Mouse (Mus musculus) retina, postnatal 7 days (tissue): ENCODE results near the gene Gm45062.

ENCODE experiments used
- DNase-seq: peaks from one replicate; pipeline ENCODE4 v3.0.0-alpha.2; 2012; ENCODE audit warnings: low read depth, low spot score

Gene Gm45062

DNA sequence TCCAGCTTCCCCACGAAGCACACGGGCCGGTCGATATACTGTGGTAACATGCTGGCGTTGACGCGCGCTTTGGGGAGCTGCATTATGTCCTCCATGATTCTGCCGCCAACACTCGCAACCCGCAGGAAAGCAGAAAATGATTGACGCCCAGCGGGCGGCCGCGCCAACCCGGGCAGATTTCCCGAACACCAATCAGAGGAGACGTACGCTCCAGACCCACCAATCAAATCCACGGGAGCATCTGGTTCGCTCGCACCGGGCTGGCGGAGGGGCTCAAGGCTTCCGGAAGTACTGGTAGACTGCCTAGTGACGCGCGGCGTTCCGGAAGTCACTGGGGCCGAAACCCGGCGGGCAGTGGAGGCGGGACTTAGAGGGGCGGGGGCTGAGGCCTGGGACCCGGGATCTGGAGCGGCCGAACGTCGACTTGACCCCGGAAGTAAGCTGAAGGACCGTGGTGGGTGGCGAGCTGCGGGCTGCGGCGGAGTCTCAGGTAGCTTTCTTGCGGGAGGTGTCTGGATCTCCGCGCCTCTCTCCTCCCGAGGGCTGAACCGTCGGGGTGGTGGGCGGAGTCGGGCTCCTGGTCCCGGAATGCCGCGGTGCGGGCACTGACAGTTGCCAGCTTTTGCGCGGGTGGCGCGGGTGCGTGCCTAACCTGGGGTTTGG is at the start of gene Gm45062, which contains the start of the genes Rpa3 and Umad1:
Gene Gm45062 (plus strand): TSS at position 447 of the 663 bp plus-strand sequence.
Gene Rpa3 (minus strand): TSS at position 170 of the 663 bp plus-strand sequence.
Gene Umad1 (plus strand): TSS at position 285 of the 663 bp plus-strand sequence.
- peak; percentile 96 for DNase-seq

DNA sequence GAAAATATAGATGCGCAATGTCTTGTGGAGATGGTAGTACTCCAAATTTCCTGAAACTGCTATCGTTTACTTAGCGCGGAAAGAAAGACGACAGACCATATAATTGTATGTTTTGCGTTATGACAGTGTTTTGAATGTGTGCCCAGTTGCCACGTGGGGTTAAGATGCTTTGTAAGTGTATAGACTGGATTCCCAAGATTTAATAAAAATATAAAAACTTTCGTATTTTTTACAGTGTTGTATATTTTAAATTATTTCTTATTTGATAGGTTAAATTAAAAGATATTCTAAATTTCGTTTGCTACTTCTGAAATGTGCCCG is 49.4 kb upstream of the Gm45062 start:
- no peak for DNase-seq

- DNase-seq, result no peak
Observed at GRCm38 (mm10) chr6:8210661-8211060, 48.6 kb upstream of the Gm45062 start.

- no peak for DNase-seq
Observed at GRCm38 (mm10) chr6:8227035-8227434, 32.2 kb upstream of the Gm45062 start.

- DNase-seq, result no peak
Observed at GRCm38 (mm10) chr6:8228596-8228995, 30.7 kb upstream of the Gm45062 start.

- no peak for DNase-seq
Observed at GRCm38 (mm10) chr6:8258316-8258715, 934 bp upstream of the Gm45062 start.

DNA sequence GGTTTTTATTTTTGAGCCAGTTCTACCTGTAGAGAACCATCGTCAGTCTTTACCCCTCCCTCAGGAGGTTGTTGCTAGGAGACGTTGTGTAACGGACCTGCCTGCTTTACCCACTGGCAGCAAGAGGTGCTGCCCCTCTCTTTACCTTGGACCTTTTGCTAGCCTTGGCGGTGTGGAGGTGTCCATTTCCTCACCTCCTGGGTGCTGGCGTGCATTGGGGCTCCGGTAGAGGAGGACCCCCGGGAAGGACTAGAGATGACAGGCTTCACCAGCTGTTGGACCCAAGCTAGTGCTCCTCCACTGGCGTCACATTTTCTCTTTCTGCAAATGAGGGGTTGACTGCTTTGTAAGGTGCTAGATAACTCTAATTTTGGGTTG is 406 bp downstream of the Gm45062 start:
- DNase-seq, result no peak

GRCm38 (mm10) chr6:8271047-8271446 is 11.8 kb downstream of the Gm45062 start:
- no peak for DNase-seq

GRCm38 (mm10) chr6:8274387-8275054 is 15.3 kb downstream of the Gm45062 start:
- peak; percentile 41 for DNase-seq

DNA sequence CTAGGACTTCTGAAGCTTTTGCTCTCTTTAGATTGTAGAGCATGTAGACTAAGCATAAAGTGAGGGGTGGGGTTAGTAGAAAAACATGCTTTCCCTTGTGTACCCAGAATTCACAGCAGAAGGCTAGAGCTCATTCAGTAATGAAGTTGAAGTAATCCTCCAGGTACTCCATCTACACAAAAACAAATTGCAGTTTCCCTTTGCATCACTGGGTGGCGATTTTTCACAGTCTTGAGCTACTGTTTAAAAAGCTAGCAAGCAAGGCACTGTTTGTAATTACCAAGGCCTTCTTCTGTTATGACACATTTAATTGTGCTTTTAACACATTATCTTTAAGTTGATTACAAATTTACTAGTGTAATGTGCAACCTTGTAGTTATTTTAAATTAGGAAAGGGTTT is 15.8 kb downstream of the Gm45062 start:
- peak; percentile 59 for DNase-seq

- DNase-seq, result no peak
Observed at GRCm38 (mm10) chr6:8276431-8276830, 17.2 kb downstream of the Gm45062 start.

GRCm38 (mm10) chr6:8278426-8279002 is 19.3 kb downstream of the Gm45062 start:
- DNase-seq, result no peak

DNA sequence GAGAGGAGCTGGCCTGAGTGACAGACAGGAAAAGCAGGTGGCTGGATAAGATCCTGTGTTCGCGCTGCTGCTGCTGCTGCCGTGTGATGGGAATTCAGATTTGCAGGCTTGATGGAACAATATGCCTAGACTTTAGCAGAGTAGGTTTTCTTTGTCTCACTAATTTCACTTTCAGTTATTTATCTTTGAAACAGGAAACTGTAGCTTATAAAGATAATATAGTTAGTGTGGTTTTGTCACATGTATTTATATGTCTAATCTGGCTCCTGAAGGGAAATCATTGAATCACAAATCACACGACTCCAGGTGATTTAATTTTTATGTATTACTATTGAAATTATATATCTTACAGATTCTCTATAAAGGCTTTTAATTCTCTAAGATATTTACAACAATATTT is 24.0 kb downstream of the Gm45062 start:
- DNase-seq, result no peak

DNA sequence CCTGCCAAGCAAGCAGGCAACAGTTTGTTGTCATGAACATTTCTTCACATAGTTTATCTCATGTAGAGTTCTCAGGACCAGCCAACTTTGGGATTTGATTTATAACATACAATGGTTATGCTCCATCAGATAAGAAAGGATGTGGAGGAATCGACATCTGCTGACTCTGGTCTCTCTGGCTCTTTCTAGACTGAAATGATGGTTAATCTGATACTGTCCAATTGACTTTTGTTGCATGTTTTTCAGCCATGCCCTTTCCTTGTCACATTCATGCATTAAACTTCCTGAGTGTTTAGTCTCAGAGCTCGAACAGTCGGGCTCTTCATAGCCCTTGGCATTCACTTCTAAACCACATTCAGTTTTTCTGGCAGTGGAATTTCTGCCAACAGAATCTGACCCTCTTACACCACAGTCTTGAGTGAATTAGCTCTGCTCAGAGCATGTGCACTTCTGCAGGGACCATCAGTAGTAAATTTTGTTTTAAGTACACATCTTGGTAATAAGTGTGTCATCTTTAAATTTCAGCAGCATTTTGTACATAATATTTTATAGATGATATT is 26.2 kb downstream of the Gm45062 start:
- DNase-seq, result no peak

DNA sequence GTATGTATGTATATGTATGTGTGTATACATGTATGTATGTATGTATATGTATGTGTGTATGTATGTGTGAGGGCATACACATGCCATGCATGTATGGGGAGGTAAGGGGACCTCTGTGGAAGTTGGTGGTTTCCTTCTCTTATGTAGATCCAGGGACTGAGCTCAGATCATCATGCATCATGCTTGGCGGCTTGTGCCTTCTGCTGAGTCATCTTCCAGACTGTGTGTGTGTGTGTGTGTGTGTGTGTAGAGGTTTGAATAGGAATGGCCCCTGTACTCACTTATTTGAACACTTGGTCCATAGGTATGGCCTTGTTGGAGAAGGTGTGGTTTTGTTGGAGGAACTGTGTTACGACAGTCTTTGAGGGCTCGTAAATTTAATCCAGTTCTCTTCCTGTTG is 26.9 kb downstream of the Gm45062 start:
- no peak for DNase-seq

- DNase-seq, result no peak
Observed at GRCm38 (mm10) chr6:8288755-8289580, 29.7 kb downstream of the Gm45062 start.

DNA sequence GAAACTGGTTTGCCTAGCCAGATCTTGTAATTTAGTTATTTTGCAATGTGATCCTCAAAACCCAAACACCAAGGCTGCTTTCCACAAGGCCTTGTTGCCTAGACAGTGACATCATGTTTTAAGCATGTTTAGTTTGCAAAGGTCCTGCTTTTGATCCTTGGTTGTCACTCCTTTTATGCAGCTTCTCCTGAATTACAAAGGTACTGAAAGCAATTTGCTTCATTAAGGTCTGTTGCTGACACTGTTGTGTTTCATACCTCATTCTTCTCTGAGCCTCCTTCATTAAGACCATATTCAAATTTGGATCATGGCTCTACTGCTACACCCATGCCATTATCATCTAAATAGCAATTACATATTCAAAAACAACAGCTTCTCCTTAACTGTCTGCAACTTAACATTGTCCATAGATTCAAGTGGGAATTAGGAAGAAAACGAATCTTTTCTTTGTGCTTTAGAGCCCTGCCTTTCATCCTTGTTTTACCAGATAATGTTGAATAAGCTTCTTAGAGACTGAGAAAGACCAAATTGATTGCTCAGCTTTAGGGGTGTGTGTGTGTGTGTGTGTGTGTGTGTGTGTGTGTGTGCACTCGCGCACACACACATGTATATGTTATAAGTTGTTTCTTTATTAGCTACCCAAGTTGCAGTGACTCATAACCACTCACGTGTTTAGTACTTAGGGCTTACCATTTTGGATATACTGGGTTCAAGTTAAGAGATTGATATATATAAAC is 35.0 kb downstream of the Gm45062 start:
- no peak for DNase-seq

DNA sequence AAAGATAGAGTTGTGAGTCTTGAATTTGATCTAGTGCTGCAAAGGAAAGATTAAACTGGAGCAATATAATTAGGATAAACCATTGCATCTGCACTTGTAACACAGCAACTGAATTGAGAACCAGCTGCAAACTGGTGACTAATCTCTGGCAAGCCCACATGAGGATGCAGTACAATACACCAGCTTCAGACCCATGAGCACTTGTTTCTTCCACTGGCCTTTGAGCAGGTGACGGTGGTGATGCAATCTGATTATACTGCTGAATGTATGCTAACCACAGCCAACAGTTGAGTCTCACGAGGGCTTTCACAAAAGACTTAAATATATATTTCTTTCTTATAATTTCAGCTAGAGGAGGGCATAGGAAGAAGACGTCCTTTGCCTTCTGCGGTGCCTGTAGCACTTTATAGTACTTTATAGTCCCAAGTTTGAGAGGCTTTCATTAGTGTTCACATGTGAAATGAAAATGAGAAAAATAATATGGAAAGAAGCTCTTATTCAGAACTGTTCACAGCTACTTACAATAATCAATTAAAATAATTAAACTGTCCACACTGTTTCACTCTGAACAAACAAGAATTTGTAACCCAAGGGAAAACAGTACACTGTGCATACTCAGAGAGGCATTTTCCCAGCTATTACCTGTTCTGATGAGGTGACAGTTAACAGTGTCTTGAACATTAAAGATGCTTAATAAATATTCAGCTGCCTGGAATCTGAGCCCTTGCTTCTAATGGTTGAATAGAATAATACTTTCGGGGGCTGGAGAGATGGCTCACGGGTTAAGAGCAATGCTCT is 40.0 kb downstream of the Gm45062 start:
- no peak for DNase-seq

DNA sequence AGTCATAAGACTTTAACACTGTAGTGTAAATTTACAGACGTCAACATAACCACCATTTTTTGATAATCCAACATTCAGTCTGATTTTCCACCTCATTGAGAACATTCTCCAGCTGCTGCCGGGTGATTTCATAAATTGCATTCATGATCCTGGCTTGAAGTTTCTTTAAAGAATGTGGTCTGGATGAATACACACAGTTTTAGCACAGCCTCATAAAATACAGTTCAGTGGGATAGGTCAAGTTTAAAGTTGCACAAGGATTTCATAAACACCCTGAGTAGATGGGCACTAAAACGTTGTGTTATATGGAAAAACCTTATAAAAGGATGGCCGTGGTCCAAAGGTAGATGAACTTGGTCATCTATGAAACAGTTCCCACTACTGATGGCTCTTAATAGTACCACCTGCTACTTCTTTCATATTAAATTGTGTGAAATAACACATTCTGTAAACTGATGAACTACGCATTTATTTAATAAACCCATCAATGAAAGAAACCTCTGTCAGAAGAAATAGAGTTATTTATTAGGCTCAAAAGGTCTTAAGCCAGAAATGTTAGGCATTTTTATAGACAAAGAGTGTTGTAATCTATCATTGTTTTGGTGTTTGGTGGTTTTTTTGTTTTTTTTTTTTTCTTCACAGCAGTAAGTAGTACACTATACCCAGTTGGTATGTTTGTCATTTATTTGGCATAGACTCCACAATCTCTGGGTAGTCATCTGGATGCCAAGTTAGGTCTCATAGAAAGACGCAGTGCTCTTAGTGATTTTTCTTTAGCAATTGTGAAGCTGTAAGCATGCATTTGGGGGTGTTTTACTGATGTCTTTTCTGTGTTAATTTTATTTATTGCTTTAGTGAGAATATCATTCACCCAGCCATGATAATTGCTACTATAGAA is 48.9 kb downstream of the Gm45062 start:
- no peak for DNase-seq
